Mouse (Mus musculus) midbrain, embryonic 13.5 days (tissue): ENCODE results near the gene Olfr547. TPM values are rescaled to one million over a fixed set of nuclear protein-coding genes. Genes with fewer than 3 reads are reported as not detected.

Source experiments
- ATAC-seq: fragments of 200-750 bp; cut with Nextera tagmentation; 2 replicates; pipeline ENCODE4 v1.8.0; 2017; ENCODE audit warnings: mild to moderate bottlenecking, moderate TSS enrichment, moderate library complexity
- H3K27ac ChIP-seq: fragments of 300-500 bp; sonication (generic); 2 replicates; pipeline ENCODE4 v1.5.1; 2015; ENCODE audit warnings: inconsistent platforms, mild to moderate bottlenecking, moderate library complexity
- H3K27me3 ChIP-seq: fragments of 300-500 bp; sonication (generic); 2 replicates; pipeline ENCODE4 v1.6.1; 2015; ENCODE audit warnings: mild to moderate bottlenecking, inconsistent platforms
- H3K36me3 ChIP-seq: fragments of 300-500 bp; sonication (generic); 2 replicates; pipeline ENCODE4 v1.6.1; 2015; ENCODE audit warnings: mild to moderate bottlenecking, inconsistent platforms
- H3K4me1 ChIP-seq: fragments of 300-500 bp; sonication (generic); replicated peaks from 2 replicates; pipeline ENCODE4 v1.6.1; 2015; ENCODE audit warnings: inconsistent platforms
- H3K4me2 ChIP-seq: fragments of 300-500 bp; sonication (generic); replicated peaks from 2 replicates; pipeline ENCODE4 v1.6.1; 2015; ENCODE audit warnings: moderate library complexity, mild to moderate bottlenecking, inconsistent platforms
- H3K4me3 ChIP-seq: fragments of 300-500 bp; sonication (generic); replicated peaks from 2 replicates; pipeline ENCODE4 v1.5.1; 2015; ENCODE audit warnings: mild to moderate bottlenecking, inconsistent platforms
- H3K9ac ChIP-seq: fragments of 300-500 bp; sonication (generic); replicated peaks from 2 replicates; pipeline ENCODE4 v1.6.1; 2015; ENCODE audit warnings: mild to moderate bottlenecking, inconsistent platforms
- H3K9me3 ChIP-seq: fragments of 300-500 bp; sonication (generic); 2 replicates; pipeline ENCODE4 v1.6.1; 2016; ENCODE audit warnings: mild to moderate bottlenecking, inconsistent platforms
- WGBS: fragments of 180-500 bp; shearing (Covaris S2); methylation state at CpG from one replicate; pipeline ENCODE4 v1.1.7; 2015; 5-methylcytosine and 5-hydroxymethylcytosine counted together
- polyA plus RNA-seq: library from polyadenylated mRNA; unstranded; fragments of >200 nt; fragmentation: Nextera tagmentation; extraction: Ambion mirVana; gene quantifications from 2 replicates; pipeline ENCODE4 v1.2.1, GENCODE M21; 2015

The Olfr547 gene
- polyA plus RNA-seq, 1 experiment from 2014 or later: not detected

DNA sequence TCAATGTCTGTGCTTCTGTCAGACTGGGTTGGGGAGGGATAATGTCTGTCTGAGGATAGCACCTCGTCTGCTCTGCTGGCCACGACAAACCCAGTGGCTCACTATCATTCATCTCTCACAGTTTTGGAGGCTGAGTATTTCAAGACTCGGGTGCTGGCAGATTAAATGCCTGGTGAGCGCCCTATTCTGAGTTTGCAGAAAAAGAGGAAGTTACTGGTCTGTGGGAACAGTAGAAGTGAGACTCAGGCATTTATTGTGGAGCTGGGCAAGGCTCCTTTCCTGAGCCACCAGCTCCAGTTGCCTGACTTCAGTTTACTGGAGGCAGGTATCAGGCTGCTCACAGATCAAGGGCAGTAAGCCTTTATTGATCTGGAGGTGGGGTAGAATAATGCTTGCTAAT lies 20.4 kb upstream of the Olfr547 start:
- Histone ChIP-seq H3K9ac (no peak overlapping the region), H3K27me3 (peaks cover 24% of the 10 kb centered on the region), H3K4me3 (no peak overlapping the region), H3K36me3 (no peaks in the 10 kb centered on the region), H3K4me2 (no peak overlapping the region), H3K27ac (no peak overlapping the region), H3K9me3 (no peaks in the 10 kb centered on the region), H3K4me1 (peaks cover 7% of the 10 kb centered on the region; the same call in 1 of the 2 replicates)
- 74% methylated on average over 4 of the region's 4 CpGs for WGBS
- no peak for ATAC-seq

DNA sequence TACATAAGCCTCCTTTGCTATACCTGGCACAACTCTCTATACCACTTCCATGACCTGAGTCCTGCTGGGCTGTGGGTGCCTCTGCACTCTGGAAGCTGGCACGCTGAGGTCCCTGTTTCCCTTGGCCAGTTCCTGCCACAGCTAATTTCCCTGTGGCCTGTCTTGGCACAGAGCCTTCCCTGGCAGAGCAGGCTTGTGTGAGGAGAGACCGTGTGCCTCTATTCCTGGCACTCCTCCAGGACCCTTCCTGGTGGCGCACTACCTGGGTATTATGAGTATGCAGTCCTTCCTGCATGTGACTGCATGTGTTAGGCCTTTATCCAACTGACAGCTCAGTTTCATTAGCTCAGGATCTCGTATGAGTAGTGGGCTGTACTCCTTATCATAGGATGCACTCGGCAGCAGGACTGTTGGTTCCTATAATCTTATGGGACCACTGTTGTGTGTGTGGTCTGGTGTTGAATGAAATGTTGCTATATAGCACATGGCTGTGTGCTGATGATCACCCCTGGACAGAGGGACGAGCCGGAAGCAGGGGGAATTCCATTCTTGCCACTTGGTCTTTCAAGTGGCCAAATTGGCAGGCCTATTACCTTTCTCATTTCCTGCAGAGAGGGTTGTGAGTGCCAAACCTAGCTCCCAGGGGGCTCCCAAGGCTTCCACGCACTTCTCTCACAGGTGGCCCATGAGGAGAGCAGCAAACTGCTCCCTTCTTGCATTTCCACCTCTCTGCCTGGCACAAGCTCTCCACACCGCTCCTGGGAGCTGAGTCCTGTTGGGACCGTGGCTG lies 18.1 kb upstream of the Olfr547 start:
- Histone ChIP-seq H3K4me3 (no peak overlapping the region), H3K9me3 (no peaks in the 10 kb centered on the region), H3K36me3 (no peaks in the 10 kb centered on the region), H3K4me1 (peaks cover 7% of the 10 kb centered on the region; the same call in 1 of the 2 replicates), H3K4me2 (no peak overlapping the region), H3K27me3 (peaks cover 24% of the 10 kb centered on the region), H3K27ac (no peak overlapping the region), H3K9ac (no peak overlapping the region)
- ATAC-seq: no peak
- WGBS: 82% methylated on average over 10 of the region's 10 CpGs

DNA sequence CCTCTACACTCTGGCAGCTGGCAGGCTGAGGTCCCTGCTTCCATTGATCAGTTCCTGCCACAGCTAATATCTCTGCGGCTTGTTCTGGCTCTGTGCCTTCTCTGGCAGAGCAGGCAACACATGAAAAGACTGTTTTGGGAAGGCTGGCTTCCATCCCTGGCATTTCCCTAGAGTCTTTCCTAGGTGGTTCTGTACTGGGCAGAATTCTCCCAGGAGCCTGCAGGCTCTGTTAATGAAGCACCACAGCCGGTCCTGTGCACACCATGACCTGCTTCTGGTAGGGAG lies 17.6 kb upstream of the Olfr547 start:
- ATAC-seq: no peak
- Histone ChIP-seq H3K27ac (no peak overlapping the region), H3K36me3 (no peaks in the 10 kb centered on the region), H3K27me3 (peaks cover 21% of the 10 kb centered on the region), H3K4me3 (no peak overlapping the region), H3K4me1 (peaks cover 7% of the 10 kb centered on the region; the same call in 1 of the 2 replicates), H3K9me3 (no peaks in the 10 kb centered on the region), H3K4me2 (no peak overlapping the region), H3K9ac (no peak overlapping the region)
- 85% methylated on average over 2 of the region's 2 CpGs for whole genome bisulfite sequencing

DNA sequence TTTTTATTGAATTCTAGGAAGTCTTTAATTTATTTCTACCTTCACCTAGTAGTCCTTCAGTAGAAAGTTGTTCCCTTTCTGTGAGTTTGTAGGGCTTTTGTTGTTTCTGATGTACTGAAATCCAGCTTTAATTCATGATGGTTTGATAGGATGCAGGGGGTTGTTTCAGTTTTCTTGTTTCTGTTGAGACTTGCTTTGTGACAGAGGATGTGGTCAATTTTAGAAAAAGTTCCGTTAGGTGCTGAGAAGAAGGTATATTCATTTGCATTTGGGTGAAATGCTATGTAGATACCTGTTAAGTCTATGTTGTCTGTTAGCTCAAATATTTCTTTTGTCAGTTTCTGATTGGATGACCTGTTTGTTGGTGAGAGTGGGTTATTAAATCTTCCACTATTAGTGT lies 5.5 kb upstream of the Olfr547 start:
- no peak overlapping the region for H3K27ac ChIP-seq
- no peak overlapping the region for H3K4me3 ChIP-seq
- no peak overlapping the region for H3K9ac ChIP-seq
- no peaks in the 10 kb centered on the region for H3K4me1 ChIP-seq
- no peaks in the 10 kb centered on the region for H3K36me3 ChIP-seq
- H3K4me2 ChIP-seq: no peak overlapping the region
- ATAC-seq: no peak
- H3K9me3 ChIP-seq: no peaks in the 10 kb centered on the region
- WGBS: 91% methylated on average over 1 of the region's 1 CpGs
- no peaks in the 10 kb centered on the region for H3K27me3 ChIP-seq

DNA sequence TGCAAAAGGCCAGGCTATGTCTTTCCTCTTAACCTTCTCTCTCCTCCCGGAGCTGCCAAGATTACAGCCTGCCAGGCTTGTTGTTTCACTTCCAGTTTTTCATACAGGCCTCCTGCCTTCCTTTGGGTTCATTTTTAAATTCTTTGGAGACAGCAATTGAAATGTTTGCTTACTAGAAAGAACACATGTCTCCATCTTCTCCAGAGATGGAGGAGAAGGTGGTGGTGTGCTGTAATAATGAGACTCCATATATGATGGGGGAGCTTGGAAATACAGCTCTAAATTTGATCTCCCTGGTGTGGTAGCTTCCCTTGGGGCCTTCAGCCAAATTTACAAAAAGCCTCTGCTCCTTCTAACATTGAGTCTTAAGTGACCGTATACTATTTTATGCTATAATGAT lies 6.0 kb downstream of the Olfr547 start, which contains the start of gene Olfr548-ps1:
Gene Olfr548-ps1, plus strand, starts transcription at position 301 of the 400 bp plus-strand sequence.
- Histone ChIP-seq H3K36me3 (no peaks in the 10 kb centered on the region), H3K4me3 (no peak within 1 kb of the TSS), H3K9me3 (no peaks in the 10 kb centered on the region), H3K9ac (no peak within 1 kb of the TSS), H3K27ac (no peak within 1 kb of the TSS), H3K4me1 (no peaks in the 10 kb centered on the region), H3K27me3 (no peaks in the 10 kb centered on the region), H3K4me2 (no peak within 1 kb of the TSS)
- WGBS: 93% methylated on average over 2 of the region's 2 CpGs
- no peak for ATAC-seq

DNA sequence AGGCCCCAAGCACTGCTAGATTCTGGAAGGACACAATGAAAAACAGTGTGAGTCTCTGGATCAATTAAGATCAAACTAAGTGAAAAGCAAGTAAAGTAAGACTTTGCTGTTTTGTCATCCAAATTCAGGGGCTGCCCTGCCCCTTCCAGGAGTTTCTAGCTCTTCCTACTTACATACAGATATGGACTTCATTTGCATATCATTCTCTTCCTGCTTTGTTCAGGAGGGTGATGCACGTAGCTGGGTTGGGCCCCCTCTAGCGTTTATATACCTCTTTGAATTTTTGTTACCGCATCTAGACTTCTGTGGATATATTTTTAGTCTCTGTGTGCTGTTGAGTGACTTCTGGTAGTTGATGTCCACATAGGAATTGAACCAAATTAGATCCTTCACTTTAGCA lies 6.7 kb downstream of the Olfr547 start:
- ATAC-seq: no peak
- Histone ChIP-seq H3K27me3 (no peaks in the 10 kb centered on the region), H3K36me3 (no peaks in the 10 kb centered on the region), H3K4me3 (no peak overlapping the region), H3K4me1 (no peaks in the 10 kb centered on the region), H3K9me3 (no peaks in the 10 kb centered on the region), H3K4me2 (no peak overlapping the region), H3K9ac (no peak overlapping the region), H3K27ac (no peak overlapping the region)
- 71% methylated on average over 3 of the region's 3 CpGs for whole genome bisulfite sequencing

DNA sequence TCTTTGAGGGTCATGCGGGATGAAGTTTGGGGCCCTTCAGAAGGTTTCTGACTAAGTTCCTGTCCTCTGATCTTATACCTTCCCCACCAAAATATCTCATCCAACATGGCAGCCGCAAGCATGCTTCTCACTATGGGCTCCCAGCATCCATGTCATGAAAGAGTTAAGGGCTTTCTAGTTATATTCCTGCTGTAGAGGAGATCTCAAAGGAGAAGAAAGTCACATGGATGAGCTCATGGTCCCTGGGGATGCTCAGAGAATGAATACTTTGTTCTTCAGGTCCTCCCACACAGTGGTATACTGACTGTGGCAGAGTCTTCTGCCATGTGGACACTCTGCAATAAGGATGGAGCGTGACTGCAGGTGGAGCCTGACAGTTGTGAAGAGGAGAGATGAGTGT lies 15.0 kb downstream of the Olfr547 start, which contains the start of gene Olfr549:
Gene Olfr549, plus strand, starts transcription at position 301 of the 400 bp plus-strand sequence.
- no peak within 1 kb of the TSS for H3K27ac ChIP-seq
- H3K36me3 ChIP-seq: no peaks in the 10 kb centered on the region
- no peak within 1 kb of the TSS for H3K9ac ChIP-seq
- H3K27me3 ChIP-seq: no peaks in the 10 kb centered on the region
- H3K4me3 ChIP-seq: no peak within 1 kb of the TSS
- WGBS: 88% methylated on average over 3 of the region's 3 CpGs
- ATAC-seq: no peak
- no peaks in the 10 kb centered on the region for H3K9me3 ChIP-seq
- H3K4me2 ChIP-seq: no peak within 1 kb of the TSS
- H3K4me1 ChIP-seq: no peaks in the 10 kb centered on the region

DNA sequence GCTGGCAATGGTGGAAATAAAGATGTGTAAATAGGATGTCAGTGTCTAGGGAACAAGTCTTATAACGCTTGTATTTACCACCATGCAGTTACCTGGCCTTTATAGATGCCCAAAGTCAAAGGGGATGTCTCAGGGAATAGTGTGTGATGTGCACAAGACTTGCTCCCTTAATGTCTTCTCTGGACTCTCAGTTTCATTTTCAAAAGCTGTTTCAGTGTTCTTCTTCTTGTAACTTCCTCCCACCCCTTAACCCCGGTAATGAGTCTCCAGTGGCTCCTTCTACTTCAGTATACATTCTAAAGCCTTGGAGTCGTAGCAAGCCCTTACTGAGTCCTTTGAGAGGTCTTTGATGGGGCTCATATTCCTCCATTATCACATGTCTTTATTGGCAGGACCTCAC lies 18.7 kb downstream of the Olfr547 start:
- no peaks in the 10 kb centered on the region for H3K4me1 ChIP-seq
- ATAC-seq: no peak
- no peaks in the 10 kb centered on the region for H3K9me3 ChIP-seq

DNA sequence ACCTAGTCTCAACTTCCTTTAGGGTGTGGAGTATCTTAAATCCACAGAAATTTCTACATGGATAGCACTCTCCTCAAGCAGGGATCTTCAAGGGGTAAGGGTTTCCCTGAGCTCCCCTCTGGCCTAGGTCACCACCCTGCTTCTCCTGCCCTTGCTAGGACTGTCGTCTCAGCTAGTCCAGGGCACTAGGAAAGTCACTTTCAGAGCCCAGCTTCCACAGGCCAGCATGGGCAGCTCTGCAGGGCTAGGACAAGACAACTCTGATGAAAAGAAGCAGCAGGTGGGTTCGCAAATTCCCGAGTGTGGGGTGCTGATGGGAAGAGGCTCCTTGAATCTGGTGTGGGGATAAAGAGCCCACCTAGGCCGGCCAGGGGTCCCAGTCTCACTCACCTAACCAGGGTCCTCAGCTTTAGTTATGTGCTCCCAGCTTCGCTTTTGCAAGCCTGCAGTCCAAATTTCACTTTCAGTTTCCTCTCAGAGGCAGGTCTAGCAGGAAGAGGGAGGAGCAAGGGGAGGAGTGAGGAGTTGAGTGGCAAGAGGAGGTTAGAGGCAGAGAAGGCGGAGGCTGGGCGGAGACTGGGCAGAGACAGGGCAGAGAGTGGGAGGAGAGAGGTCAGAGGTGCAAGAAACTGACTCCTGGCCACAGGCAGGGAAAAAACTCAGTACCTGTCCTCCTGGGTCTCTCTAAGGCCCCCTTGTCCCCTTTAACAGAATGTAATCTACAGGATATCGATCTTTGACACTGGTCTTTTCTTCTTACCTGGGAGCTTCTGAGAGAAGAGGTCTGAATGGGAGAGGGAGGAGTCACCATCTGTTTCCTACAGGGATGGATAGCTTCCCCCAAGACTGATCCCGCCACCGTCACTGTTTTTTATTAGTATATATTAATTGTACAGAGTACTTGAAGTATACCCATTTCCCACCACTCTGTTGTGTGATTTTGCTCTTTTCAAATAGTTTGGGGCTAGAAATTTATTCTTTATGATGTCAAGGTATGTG lies 30.7 kb downstream of the Olfr547 start, which contains the start of gene Trim21:
Gene Trim21, minus strand, starts transcription at position 488 of the 999 bp plus-strand sequence.
- Histone ChIP-seq H3K27ac (no peak within 1 kb of the TSS), H3K4me2 (peak within 1 kb of the TSS; percentile 38), H3K9ac (no peak within 1 kb of the TSS), H3K4me3 (peak within 1 kb of the TSS; percentile 23), H3K36me3 (no peaks in the 10 kb centered on the region), H3K4me1 (peaks cover 8% of the 10 kb centered on the region; the same call in 1 of the 2 replicates), H3K9me3 (no peaks in the 10 kb centered on the region), H3K27me3 (no peaks in the 10 kb centered on the region)
- WGBS: 23% methylated on average over 10 of the region's 10 CpGs
- peak; percentile 68 for ATAC-seq

More for the DNA sequence above, 18.7 kb downstream of the Olfr547 start:
- H3K4me3 ChIP-seq: no peak overlapping the region
- no peak overlapping the region for H3K27ac ChIP-seq
- 85% methylated on average over 3 of the region's 3 CpGs for WGBS
- no peak overlapping the region for H3K9ac ChIP-seq
- H3K4me2 ChIP-seq: no peak overlapping the region
- H3K36me3 ChIP-seq: no peaks in the 10 kb centered on the region
- H3K27me3 ChIP-seq: no peaks in the 10 kb centered on the region

DNA sequence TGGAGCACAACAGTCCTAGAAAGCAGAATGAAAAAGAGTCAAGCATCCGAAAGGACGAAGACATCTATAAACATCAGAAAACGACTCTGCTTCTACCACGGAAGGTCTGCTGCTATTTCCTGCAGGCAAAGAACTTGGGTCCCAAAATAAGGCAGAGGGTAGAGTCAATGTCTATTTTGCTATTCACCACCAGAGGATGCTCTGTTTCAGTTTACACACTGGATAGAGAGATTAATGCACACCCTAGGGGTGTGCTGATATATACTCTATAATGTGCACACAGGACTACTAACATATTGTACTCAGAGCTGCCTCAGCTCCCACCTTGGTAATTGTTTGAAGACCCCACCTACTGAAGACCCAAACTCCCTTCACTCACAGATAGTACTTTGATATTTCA lies 31.7 kb downstream of the Olfr547 start:
- no peaks in the 10 kb centered on the region for H3K27me3 ChIP-seq
- no peak overlapping the region for H3K27ac ChIP-seq
- 91% methylated on average over 4 of the region's 4 CpGs for WGBS
- H3K9ac ChIP-seq: no peak overlapping the region
- no peaks in the 10 kb centered on the region; the same call in 1 of the 2 replicates for H3K4me1 ChIP-seq
- no peak overlapping the region for H3K4me2 ChIP-seq
- no peaks in the 10 kb centered on the region for H3K36me3 ChIP-seq
- no peak for ATAC-seq
- H3K4me3 ChIP-seq: no peak overlapping the region
- H3K9me3 ChIP-seq: no peaks in the 10 kb centered on the region

DNA sequence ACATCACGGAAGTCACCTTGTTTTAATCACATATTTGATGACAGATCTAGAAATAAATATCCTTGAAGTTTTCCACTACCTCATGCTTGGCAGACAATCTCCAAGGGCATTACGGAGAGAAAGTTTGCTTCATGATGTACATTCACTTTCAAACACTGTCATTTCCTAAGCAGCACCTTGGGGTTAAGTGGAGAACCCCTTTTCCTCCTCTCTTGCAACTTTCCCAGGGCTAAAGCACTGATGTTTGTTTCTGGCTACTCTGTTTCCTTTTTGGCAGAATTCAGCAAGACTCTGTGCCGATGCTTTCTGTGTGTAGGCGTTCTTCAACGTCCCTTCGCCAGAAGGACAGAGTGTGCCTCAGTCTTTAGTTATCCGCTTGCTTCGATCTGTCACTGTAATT lies 36.6 kb downstream of the Olfr547 start, which contains the start of gene Olfr550:
Gene Olfr550, plus strand, starts transcription at position 301 of the 400 bp plus-strand sequence.
- Histone ChIP-seq H3K27ac (no peak within 1 kb of the TSS), H3K4me3 (no peak within 1 kb of the TSS), H3K4me2 (no peak within 1 kb of the TSS), H3K9ac (no peak within 1 kb of the TSS), H3K4me1 (peaks cover 13% of the 10 kb centered on the region), H3K9me3 (no peaks in the 10 kb centered on the region), H3K36me3 (no peaks in the 10 kb centered on the region), H3K27me3 (no peaks in the 10 kb centered on the region)
- 95% methylated on average over 8 of the region's 8 CpGs for WGBS
- no peak for ATAC-seq
